Mouse (Mus musculus) CH12F3 (cell line): ENCODE measurements around the gene Exd2.
"Not testable (repeated sequence)": the region's sequence is repeated elsewhere in the genome, so short reads cannot be mapped to it uniquely, and the experiment has no call there.

ENCODE experiments used
- in situ Hi-C: fragments of 300-500 bp; cut with MboI; formaldehyde crosslinking; loops from 2 replicates; pipeline ENCODE4 v1.14.3; 2020; ENCODE audit warnings: low sequenced_read_pairs

Exd2 gene

GRCm38 (mm10) chr12:80462942-80463651 lies at the start of gene Exd2:
Gene Exd2 (plus strand): TSS chr12:80463095.
- in situ Hi-C loops, result no loop called here

DNA sequence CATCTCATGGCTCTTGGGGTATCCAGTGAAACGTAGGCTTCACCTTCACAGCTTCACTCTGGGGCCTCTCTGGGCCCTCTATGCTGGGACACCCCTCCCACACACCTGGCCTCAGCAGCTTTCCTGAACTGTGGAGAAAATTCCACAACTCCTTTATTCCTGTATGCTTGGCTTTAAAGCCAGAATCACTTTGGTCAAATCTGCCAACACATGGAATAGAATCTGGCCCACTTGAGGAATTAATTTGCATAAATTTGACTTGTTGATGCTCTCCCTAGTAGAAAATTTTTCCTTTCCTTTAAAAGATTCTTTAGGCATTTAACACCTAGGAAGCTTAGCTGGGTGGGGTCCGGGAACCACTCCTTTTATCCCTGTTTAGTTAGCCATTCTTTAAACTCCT lies 47.8 kb upstream of the Exd2 start:
- in situ Hi-C loops, result no loop called here

GRCm38 (mm10) chr12:80427683-80428082 lies 35.2 kb upstream of the Exd2 start:
- in situ Hi-C loops, result no loop called here

GRCm38 (mm10) chr12:80433266-80433665 lies 29.6 kb upstream of the Exd2 start:
- in situ Hi-C loops, result no loop called here

- in situ Hi-C loops, result no loop called here
Observed at GRCm38 (mm10) chr12:80434601-80434960, 28.3 kb upstream of the Exd2 start.

GRCm38 (mm10) chr12:80434961-80435691 lies 27.8 kb upstream of the Exd2 start:
- in situ Hi-C loops, result no loop called here

DNA sequence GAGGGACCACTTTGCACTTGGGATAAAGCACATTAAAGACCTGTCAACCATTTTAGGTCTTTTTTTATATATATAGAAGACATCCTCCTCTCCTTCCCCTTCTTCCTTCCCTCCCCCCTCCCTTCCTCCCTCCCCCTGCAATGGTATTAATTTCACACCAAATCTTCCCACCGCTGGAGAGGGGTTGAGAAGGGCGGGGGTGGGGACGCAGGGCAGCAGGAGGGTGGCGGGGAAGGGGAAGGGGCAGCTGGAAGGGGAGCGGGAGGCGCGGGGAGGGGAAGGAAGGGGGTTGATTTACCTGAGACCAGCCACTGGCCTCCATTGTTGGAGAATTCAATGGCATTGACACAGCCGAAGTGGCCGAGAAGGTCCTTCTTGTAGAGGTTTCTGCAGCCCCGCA lies 27.0 kb upstream of the Exd2 start:
- in situ Hi-C loops, result no loop called here

- in situ Hi-C loops, result no loop called here
Observed at GRCm38 (mm10) chr12:80436336-80436976, 26.4 kb upstream of the Exd2 start, which contains the start of gene Dcaf5. Gene Dcaf5 (minus strand): TSS chr12:80436601.

- in situ Hi-C loops, result no loop called here
Observed at GRCm38 (mm10) chr12:80437051-80437675, 25.7 kb upstream of the Exd2 start.

DNA sequence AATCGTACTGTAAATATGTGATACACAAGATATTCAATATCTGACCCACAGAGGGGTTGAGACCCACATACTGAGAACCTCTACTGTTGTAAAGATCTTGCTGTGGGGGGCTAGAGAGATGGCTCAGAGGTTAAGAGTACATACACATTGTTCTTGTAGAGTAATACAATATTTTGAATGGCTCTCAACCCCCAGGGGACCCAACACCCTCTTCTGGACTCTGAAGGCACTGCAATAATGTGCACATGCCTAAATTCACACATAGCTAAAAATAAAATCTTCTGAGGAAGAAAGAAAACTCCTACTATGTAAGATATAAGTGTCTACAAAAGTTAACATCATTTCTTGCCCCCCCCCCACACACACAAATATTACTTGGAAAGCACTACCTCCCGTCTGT lies 21.9 kb upstream of the Exd2 start:
- in situ Hi-C loops, result no loop called here

GRCm38 (mm10) chr12:80444525-80445109 lies 18.3 kb upstream of the Exd2 start:
- in situ Hi-C loops, result no loop called here

GRCm38 (mm10) chr12:80453506-80453905 lies 9.4 kb upstream of the Exd2 start:
- in situ Hi-C loops, result no loop called here

DNA sequence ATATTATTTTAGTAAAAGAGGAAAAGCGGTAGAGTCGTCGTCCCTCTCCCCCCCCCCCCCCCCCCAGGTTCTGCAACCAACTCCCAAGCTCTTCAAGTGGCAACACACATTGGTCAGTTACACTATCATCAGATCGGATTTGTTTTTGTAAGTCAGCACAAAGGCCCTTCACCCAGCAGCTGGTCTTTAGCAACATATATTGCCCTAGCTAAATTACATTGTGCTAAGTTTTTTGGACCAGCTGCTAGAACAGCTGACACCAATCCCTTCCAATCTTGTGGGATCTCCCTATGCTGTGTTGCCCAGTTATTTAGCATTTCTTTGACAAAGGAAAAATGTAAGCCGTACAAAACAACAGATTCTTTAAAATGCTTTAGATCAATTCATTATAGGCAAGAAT lies 4.9 kb upstream of the Exd2 start:
- in situ Hi-C loops, result no loop called here

DNA sequence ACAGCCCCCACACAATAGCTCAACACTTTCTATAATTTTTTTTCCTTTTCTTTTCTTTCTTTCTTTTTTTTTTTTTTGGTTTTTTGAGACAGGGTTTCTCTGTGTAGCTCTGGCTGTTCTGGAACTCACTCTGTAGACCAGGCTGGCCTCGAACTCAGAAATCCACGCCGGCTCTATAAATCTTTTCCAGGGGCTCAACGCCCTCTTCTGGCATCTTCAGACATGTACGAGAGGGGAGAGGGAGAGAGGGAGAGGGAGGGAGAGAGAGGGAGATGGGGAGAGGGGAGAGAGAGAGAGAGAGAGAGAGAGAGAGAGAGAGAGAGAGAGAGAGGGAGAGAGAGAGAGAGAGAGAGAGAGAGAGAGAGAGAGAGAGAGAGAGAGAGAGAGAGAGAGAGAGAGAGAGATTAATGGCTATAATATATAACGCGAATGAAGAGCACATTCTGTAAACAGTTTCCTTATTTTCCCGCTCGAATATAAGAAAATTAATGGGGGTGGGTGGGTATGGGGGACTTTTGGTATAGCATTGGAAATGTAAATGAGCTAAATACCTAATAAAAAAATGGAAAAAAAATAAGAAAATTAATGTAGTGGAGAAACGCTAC lies 501 bp upstream of the Exd2 start:
- in situ Hi-C loops, result not testable (repeated sequence)

DNA sequence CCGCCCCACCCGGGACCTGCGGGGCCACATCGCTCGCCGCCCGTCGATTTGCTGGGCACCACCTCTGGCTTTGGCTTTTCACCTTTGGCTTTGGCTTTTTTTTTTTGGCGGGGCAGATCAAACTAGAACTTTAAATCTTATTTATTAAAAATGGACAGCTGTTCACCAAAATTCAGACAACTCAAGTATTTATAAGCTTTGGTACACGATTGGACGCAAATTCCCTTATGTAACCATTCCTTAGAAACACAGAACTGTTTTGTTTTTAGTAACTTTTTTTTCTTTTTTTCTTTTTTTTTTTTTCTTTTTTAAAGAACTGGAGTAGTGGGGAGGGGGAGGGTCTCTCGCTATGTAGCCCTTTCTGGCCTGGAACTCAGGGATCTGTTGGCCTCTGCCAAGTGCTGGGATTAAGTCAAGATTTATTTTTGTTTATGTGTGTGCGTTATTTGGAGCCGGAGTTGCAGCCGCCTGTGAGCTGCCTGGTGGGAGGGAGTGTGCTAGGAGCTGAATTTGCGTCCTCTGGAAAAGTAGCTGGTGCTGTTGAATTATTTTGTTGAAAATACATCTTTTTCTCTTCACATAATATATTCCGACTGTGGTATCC lies 873 bp downstream of the Exd2 start:
- in situ Hi-C loops, result no loop called here

DNA sequence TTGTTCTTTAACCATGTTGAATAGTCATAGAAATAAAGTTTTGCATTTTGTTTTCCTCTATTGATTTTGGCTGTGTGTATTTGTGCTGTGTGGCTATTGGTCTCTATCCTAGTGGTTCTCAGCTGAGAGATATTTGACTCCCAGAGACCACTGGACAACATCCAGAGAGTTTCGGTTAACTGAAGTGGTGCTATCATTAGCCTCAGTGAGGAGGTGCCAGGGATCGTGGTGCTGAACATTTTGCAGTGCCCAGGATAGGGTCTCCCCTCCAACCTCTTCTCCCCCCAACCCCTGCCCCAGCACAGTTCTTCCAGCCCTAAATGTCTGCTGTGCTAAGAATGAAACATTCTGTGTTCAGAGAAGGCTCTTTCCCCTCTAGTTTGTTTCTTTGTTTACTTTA lies 7.3 kb downstream of the Exd2 start:
- in situ Hi-C loops, result no loop called here

GRCm38 (mm10) chr12:80471926-80472325 lies 9.0 kb downstream of the Exd2 start:
- in situ Hi-C loops, result no loop called here

DNA sequence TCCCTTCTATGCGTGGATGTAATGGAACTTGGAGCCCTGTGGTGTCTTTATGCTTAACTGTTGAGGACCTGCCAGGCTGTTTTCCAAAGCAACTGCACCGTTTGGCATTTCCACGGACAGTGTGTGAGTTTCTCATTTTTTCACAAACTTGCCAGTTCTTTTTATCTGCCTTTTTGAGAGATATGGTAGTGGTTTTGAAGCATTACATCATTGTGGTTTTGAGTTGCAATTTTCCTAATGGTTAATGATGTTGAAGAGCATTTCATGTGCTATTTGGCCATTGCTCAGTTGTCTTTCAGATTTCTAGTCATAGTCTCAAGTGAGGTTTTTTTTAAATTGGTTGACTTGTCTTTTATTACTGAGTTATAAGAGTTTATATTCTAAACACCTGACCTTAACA lies 10.8 kb downstream of the Exd2 start:
- in situ Hi-C loops, result no loop called here

GRCm38 (mm10) chr12:80479986-80480385 lies 17.1 kb downstream of the Exd2 start:
- in situ Hi-C loops, result no loop called here

GRCm38 (mm10) chr12:80483397-80483796 lies 20.5 kb downstream of the Exd2 start:
- in situ Hi-C loops, result no loop called here
